In the genomic region with DNA sequence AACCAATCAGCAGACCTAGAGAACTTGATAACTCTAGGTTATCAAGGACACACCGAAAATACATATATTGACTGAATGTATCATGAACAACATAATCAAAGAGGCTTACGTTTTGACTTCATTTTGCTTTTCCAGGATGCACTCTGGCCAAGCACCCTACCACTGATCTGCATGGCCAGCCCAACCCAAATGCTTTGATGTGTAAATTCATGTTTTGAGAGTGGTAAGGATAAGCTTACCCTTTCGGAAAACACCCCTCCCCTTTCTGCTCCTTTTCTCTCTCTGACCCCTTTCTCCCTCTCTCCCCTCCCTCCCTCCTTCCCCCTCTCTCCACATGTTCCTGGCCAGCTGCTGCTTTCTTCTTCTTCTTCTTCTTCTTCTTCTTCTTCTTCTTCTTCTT, we compare ENCODE assay signal across 24 mouse cellular contexts.
"Had no signal": no experiment of that assay in that cellular context is flagged by ENCODE, and none has a peak within 500 bp of the region (broad histone marks: within the 10 kb centered on the region; RNA-seq: fewer than 3 reads in every experiment).

No protein-coding gene starts in this region.

- H3K4me2 ChIP-seq: heart, embryonic 12.5 days; hindbrain, embryonic 12.5 days; hindbrain, embryonic 14.5 days; limb, embryonic 15.5 days had no signal

- ATAC-seq: inflammation-experienced regulatory T-cells, adult 6 months; intestine, postnatal 0 days had no signal

- H3K36me3 ChIP-seq: heart, embryonic 10.5 days; heart, embryonic 12.5 days; hindbrain, embryonic 10.5 days; hindbrain, embryonic 12.5 days; intestine, embryonic 15.5 days; limb, embryonic 13.5 days; limb, embryonic 15.5 days had no signal

- H3K4me3 ChIP-seq: heart, embryonic 12.5 days; hindbrain, embryonic 10.5 days; hindbrain, embryonic 12.5 days; intestine, embryonic 15.5 days; limb, embryonic 13.5 days; limb, embryonic 15.5 days had no signal

- H3K9me3 ChIP-seq: heart, embryonic 10.5 days; heart, embryonic 12.5 days; hindbrain, embryonic 10.5 days; hindbrain, embryonic 12.5 days; intestine, embryonic 15.5 days; limb, embryonic 13.5 days; limb, embryonic 15.5 days had no signal

- DNase-seq: gastrocnemius, adult 2 months; gastrocnemius, postnatal 10 days; gastrocnemius, postnatal 25 days; heart, adult 18-20 months; heart, postnatal 10 days; heart, postnatal 4 days; kidney, adult 18-20 months; kidney, adult 8-10 months; kidney, postnatal 14 days; kidney, postnatal 36 days; layer of hippocampus, adult 9-11 months; layer of hippocampus, postnatal 36 days; left cerebral cortex, postnatal 4 days had no signal

- H3K27ac ChIP-seq: heart, embryonic 10.5 days; hindbrain, embryonic 10.5 days; hindbrain, embryonic 12.5 days; hindbrain, embryonic 14.5 days; intestine, embryonic 15.5 days; kidney, postnatal 0 days; limb, embryonic 13.5 days; limb, embryonic 15.5 days had no signal

- H3K9ac ChIP-seq: heart, embryonic 12.5 days; hindbrain, embryonic 12.5 days; hindbrain, embryonic 14.5 days; intestine, embryonic 15.5 days; limb, embryonic 13.5 days; limb, embryonic 15.5 days had no signal
